In genomic region chr12:64216409-64216808, GRCm38 (mm10) we compare ENCODE assay signal across 31 mouse cellular contexts.
"Had no signal": no experiment of that assay in that cellular context is flagged by ENCODE, and none has a peak within 500 bp of the region (broad histone marks: within the 10 kb centered on the region; RNA-seq: fewer than 3 reads in every experiment).

No protein-coding gene starts in this region.

- H3K36me3 ChIP-seq: heart, embryonic 10.5 days; heart, embryonic 12.5 days; heart, embryonic 13.5 days; heart, embryonic 15.5 days; hindbrain, embryonic 10.5 days; hindbrain, embryonic 12.5 days; hindbrain, embryonic 13.5 days; hindbrain, embryonic 15.5 days; intestine, embryonic 15.5 days; kidney, embryonic 15.5 days had no signal

- DNase-seq: heart, postnatal 10 days; heart, postnatal 14 days; heart, postnatal 36 days; heart, postnatal 4 days; kidney, adult 11 months; kidney, adult 18-20 months; kidney, adult 2 months; kidney, adult 8-10 months; kidney, adult 9 months; kidney, postnatal 10 days; kidney, postnatal 14 days; kidney, postnatal 25 days; kidney, postnatal 36 days; kidney, postnatal 4 days; layer of hippocampus, adult 9-11 months; layer of hippocampus, postnatal 36 days had no signal

- H3K27ac ChIP-seq: heart, embryonic 10.5 days; heart, embryonic 13.5 days; heart, embryonic 15.5 days; hindbrain, embryonic 10.5 days; hindbrain, embryonic 12.5 days; hindbrain, embryonic 13.5 days; hindbrain, embryonic 14.5 days; hindbrain, embryonic 15.5 days; hindbrain, postnatal 0 days; intestine, embryonic 15.5 days; kidney, embryonic 15.5 days; kidney, postnatal 0 days; layer of hippocampus, adult 2 months; left cerebral cortex, adult 2 months had no signal

- H3K9ac ChIP-seq: heart, embryonic 12.5 days; heart, embryonic 13.5 days; heart, embryonic 15.5 days; hindbrain, embryonic 12.5 days; hindbrain, embryonic 13.5 days; hindbrain, embryonic 14.5 days; hindbrain, embryonic 15.5 days; intestine, embryonic 15.5 days; kidney, embryonic 15.5 days had no signal

- H3K27me3 ChIP-seq: heart, embryonic 12.5 days; heart, embryonic 13.5 days; heart, embryonic 15.5 days; hindbrain, embryonic 12.5 days; hindbrain, embryonic 13.5 days; hindbrain, embryonic 15.5 days; intestine, embryonic 15.5 days; kidney, embryonic 15.5 days had no signal

- H3K4me1 ChIP-seq: heart, embryonic 10.5 days; heart, embryonic 12.5 days; heart, embryonic 13.5 days; heart, embryonic 15.5 days; hindbrain, embryonic 10.5 days; hindbrain, embryonic 12.5 days; hindbrain, embryonic 13.5 days; hindbrain, embryonic 15.5 days; intestine, embryonic 15.5 days; kidney, embryonic 15.5 days had no signal

- H3K9me3 ChIP-seq: heart, embryonic 10.5 days; heart, embryonic 12.5 days; heart, embryonic 13.5 days; heart, embryonic 15.5 days; hindbrain, embryonic 10.5 days; hindbrain, embryonic 12.5 days; hindbrain, embryonic 13.5 days; hindbrain, embryonic 15.5 days; intestine, embryonic 15.5 days; kidney, embryonic 15.5 days had no signal

- H3K4me3 ChIP-seq: heart, embryonic 10.5 days; heart, embryonic 12.5 days; heart, embryonic 13.5 days; heart, embryonic 15.5 days; hindbrain, embryonic 10.5 days; hindbrain, embryonic 12.5 days; hindbrain, embryonic 13.5 days; hindbrain, embryonic 15.5 days; intestine, embryonic 15.5 days; kidney, embryonic 15.5 days; layer of hippocampus, adult 2 months; left cerebral cortex, adult 2 months had no signal
